Comparison of ENCODE assay signal across 32 mouse cellular contexts in the genomic region with DNA sequence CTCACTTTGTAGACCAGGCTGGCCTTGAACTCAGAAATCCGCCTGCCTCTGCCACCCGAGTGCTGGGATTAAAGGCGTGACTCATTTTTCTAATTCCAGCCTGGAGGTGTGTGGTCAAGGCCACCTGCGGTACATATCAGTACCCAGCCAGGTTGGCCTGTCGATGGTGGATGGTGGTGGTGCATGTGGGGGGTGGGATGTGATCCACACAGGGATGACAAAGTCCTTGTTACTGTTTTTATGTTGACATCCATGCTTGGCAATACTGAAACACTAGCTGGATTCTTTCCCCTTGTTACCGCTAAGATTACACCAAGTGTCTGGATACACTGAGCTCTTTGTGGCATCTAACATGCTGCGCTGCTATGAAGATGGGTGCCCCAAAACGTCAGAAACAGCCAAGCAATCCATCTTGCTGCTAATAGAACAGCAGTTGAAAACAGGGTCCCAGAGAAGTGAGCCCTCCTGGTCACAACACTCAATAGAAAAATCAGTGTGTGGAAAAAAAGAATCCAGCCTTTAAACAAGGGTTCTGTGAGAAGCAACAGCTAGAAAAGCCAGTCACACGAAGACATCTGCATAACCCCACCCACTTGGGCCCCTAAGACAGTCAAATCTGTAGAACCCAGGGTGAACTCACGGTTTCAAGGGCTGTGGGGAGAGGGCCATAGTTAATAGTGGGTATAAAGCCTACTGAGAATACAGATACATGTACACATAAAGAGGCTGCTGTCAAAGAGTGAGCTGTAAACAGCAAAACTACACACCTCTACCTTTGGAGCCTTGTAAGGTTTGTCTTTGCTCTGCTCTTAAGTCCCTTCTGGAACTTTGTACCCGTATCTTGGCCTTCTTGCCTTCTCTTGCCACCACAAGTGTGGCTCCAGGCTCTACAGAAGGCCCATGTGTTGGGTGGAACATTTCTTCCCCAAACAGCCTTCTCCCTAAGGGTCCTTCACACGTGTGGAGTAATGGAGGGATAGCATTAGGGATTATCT. TPM values are rescaled to one million over a fixed set of nuclear protein-coding genes. Genes with fewer than 3 reads are reported as not detected.
A peak's percentile ranks its signal among the peaks of the same experiment; 100 is the strongest.
DNase-seq lines count a peak whose midpoint lies in the region; ATAC-seq and TF ChIP-seq lines count a peak whose summit lies in the region.
"Had no signal": no experiment of that assay in that cellular context is flagged by ENCODE, and none has a peak within 500 bp of the region (broad histone marks: within the 10 kb centered on the region; RNA-seq: fewer than 3 reads in every experiment).

No protein-coding gene starts in this region.

- H3K9ac ChIP-seq in forebrain, embryonic 14.5 days (ENCODE audit: low read length): no peak overlapping the region
- H3K9ac ChIP-seq in forebrain, embryonic 13.5 days: no peak overlapping the region
- no peak overlapping the region for H3K9ac ChIP-seq in limb, embryonic 12.5 days (replicated peaks)
- H3K9ac ChIP-seq in limb, embryonic 14.5 days (ENCODE audit: low read depth, low read length, severe bottlenecking): no peak overlapping the region
- H3K9ac ChIP-seq: forebrain, postnatal 0 days; kidney, embryonic 15.5 days; limb, embryonic 15.5 days; liver, embryonic 13.5 days; midbrain, embryonic 15.5 days; neural tube, embryonic 13.5 days had no signal

- no peaks in the 10 kb centered on the region for H3K27me3 ChIP-seq in forebrain, embryonic 14.5 days (replicated peaks; ENCODE audit: control insufficient read depth, insufficient read depth, low read length)
- no peaks in the 10 kb centered on the region for H3K27me3 ChIP-seq in forebrain, embryonic 13.5 days
- no peaks in the 10 kb centered on the region for H3K27me3 ChIP-seq in limb, embryonic 12.5 days
- H3K27me3 ChIP-seq in limb, embryonic 10.5 days (ENCODE audit: low read depth, poor library complexity, severe bottlenecking): no peaks in the 10 kb centered on the region
- H3K27me3 ChIP-seq in limb, embryonic 14.5 days (ENCODE audit: control insufficient read depth, insufficient read depth, low read length): no peaks in the 10 kb centered on the region
- H3K27me3 ChIP-seq: kidney, embryonic 15.5 days; limb, embryonic 15.5 days; liver, embryonic 13.5 days; midbrain, embryonic 15.5 days; neural tube, embryonic 13.5 days had no signal

- peaks cover 43% of the 10 kb centered on the region for H3K36me3 ChIP-seq in forebrain, embryonic 14.5 days (ENCODE audit: control insufficient read depth, insufficient read depth, low read length)
- peaks cover 43% of the 10 kb centered on the region for H3K36me3 ChIP-seq in forebrain, embryonic 13.5 days (ENCODE audit: poor library complexity, severe bottlenecking)
- peaks cover 43% of the 10 kb centered on the region for H3K36me3 ChIP-seq in limb, embryonic 12.5 days
- peaks cover 46% of the 10 kb centered on the region for H3K36me3 ChIP-seq in limb, embryonic 10.5 days
- H3K36me3 ChIP-seq in limb, embryonic 14.5 days (ENCODE audit: control insufficient read depth, insufficient read depth, low read length): peaks cover 44% of the 10 kb centered on the region

- H3K27ac ChIP-seq in forebrain, embryonic 14.5 days (ENCODE audit: low read depth, low read length): no peak overlapping the region
- no peak overlapping the region for H3K27ac ChIP-seq in forebrain, embryonic 13.5 days
- peak overlapping the region; percentile 13; the same call in 1 of the 2 replicates for H3K27ac ChIP-seq in limb, embryonic 12.5 days
- no peak overlapping the region for H3K27ac ChIP-seq in limb, embryonic 10.5 days
- no peak overlapping the region for H3K27ac ChIP-seq in limb, embryonic 14.5 days (replicated peaks; ENCODE audit: low read depth, low read length)
- H3K27ac ChIP-seq: hindbrain, embryonic 10.5 days; hindbrain, postnatal 0 days; kidney, embryonic 15.5 days; layer of hippocampus, adult 2 months; left cerebral cortex, adult 2 months; limb, embryonic 15.5 days; liver, embryonic 13.5 days; midbrain, embryonic 15.5 days; neural tube, embryonic 13.5 days had no signal

- no peak overlapping the region for H3K4me3 ChIP-seq in forebrain, embryonic 14.5 days (ENCODE audit: low read depth, low read length)
- H3K4me3 ChIP-seq in forebrain, embryonic 13.5 days: no peak overlapping the region
- no peak overlapping the region for H3K4me3 ChIP-seq in limb, embryonic 12.5 days (replicated peaks)
- H3K4me3 ChIP-seq in limb, embryonic 10.5 days: no peak overlapping the region
- H3K4me3 ChIP-seq in limb, embryonic 14.5 days (replicated peaks; ENCODE audit: low read length): no peak overlapping the region
- H3K4me3 ChIP-seq: hindbrain, embryonic 10.5 days; kidney, embryonic 15.5 days; layer of hippocampus, adult 2 months; left cerebral cortex, adult 2 months; limb, embryonic 15.5 days; liver, embryonic 13.5 days; midbrain, embryonic 15.5 days; neural tube, embryonic 13.5 days had no signal

- no peak for TF ChIP-seq POLR2A in limb, embryonic 14.5 days (IDR thresholded peaks at IDR 0.05; ENCODE audit: borderline replicate concordance, extremely low read depth, insufficient read depth, insufficient read length)

- no peaks in the 10 kb centered on the region for H3K9me3 ChIP-seq in forebrain, embryonic 14.5 days (replicated peaks; ENCODE audit: control insufficient read depth, low read length)
- H3K9me3 ChIP-seq in forebrain, embryonic 13.5 days (replicated peaks): 0 out of 2 replicates have a peak, but pooled peaks cover 2% of the 10 kb centered on the region
- H3K9me3 ChIP-seq in limb, embryonic 12.5 days: no peaks in the 10 kb centered on the region
- no peaks in the 10 kb centered on the region for H3K9me3 ChIP-seq in limb, embryonic 10.5 days (replicated peaks)
- H3K9me3 ChIP-seq in limb, embryonic 14.5 days (ENCODE audit: control insufficient read depth, low read length): no peaks in the 10 kb centered on the region
- H3K9me3 ChIP-seq: hindbrain, embryonic 10.5 days; kidney, embryonic 15.5 days; limb, embryonic 15.5 days; liver, embryonic 13.5 days; midbrain, embryonic 15.5 days; neural tube, embryonic 13.5 days had no signal

- WGBS in forebrain, embryonic 14.5 days: 71% methylated on average over 12 of the region's 12 CpGs
- WGBS in forebrain, embryonic 13.5 days: 72% methylated on average over 12 of the region's 12 CpGs
- 74% methylated on average over 12 of the region's 12 CpGs for WGBS in limb, embryonic 12.5 days
- 73% methylated on average over 12 of the region's 12 CpGs for WGBS in limb, embryonic 10.5 days
- 71% methylated on average over 12 of the region's 12 CpGs for WGBS in limb, embryonic 14.5 days

- ATAC-seq in forebrain, embryonic 14.5 days: 0 out of 2 replicates have a peak, but pooled peaks have one; percentile 26
- no peak for ATAC-seq in forebrain, embryonic 13.5 days
- ATAC-seq in limb, embryonic 12.5 days (ENCODE audit: insufficient number of reproducible peaks, insufficient read depth, low FRiP score, low TSS enrichment, low read depth): no peak
- ATAC-seq in limb, embryonic 14.5 days (ENCODE audit: low FRiP score, low read depth): 0 out of 2 replicates have a peak, but pooled peaks have one; percentile 24
- ATAC-seq: forebrain, postnatal 0 days; hindbrain, postnatal 0 days; lung, postnatal 0 days; midbrain, embryonic 15.5 days had no signal

- no peak overlapping the region for H3K4me2 ChIP-seq in forebrain, embryonic 14.5 days (ENCODE audit: low read length)
- no peak overlapping the region for H3K4me2 ChIP-seq in forebrain, embryonic 13.5 days
- no peak overlapping the region for H3K4me2 ChIP-seq in limb, embryonic 12.5 days
- H3K4me2 ChIP-seq in limb, embryonic 14.5 days (replicated peaks; ENCODE audit: low read depth, low read length, severe bottlenecking): no peak overlapping the region
- H3K4me2 ChIP-seq: kidney, embryonic 15.5 days; limb, embryonic 15.5 days; liver, embryonic 13.5 days; midbrain, embryonic 15.5 days; neural tube, embryonic 13.5 days had no signal

- no peak for DNase-seq in forebrain, embryonic 14.5 days (ENCODE audit: low spot score)
- DNase-seq in limb, embryonic 10.5 days (ENCODE audit: low spot score): no peak
- peak; percentile 18 for DNase-seq in ES-CJ7 (ENCODE audit: low read depth, low spot score)
- DNase-seq in limb, embryonic 14.5 days (ENCODE audit: low spot score): no peak
- no peak for DNase-seq in cerebellum, adult 11 months
- no peak for DNase-seq in lung, postnatal 36 days
- DNase-seq: adrenal gland, postnatal 10 days; cerebellum, adult 11-12 months; cerebellum, adult 9-11 months; embryo, embryonic 11 days; forebrain, postnatal 0 days; heart, postnatal 14 days; kidney, adult 11 months; kidney, postnatal 36 days; liver, embryonic 13.5 days; lung, adult 18-20 months; retina, postnatal 1 day; right cerebral cortex, postnatal 14 days had no signal

- no peaks in the 10 kb centered on the region for H3K4me1 ChIP-seq in forebrain, embryonic 14.5 days (ENCODE audit: control insufficient read depth, insufficient read depth, low read length)
- H3K4me1 ChIP-seq in forebrain, embryonic 13.5 days: no peaks in the 10 kb centered on the region
- no peaks in the 10 kb centered on the region for H3K4me1 ChIP-seq in limb, embryonic 12.5 days (replicated peaks)
- no peaks in the 10 kb centered on the region for H3K4me1 ChIP-seq in limb, embryonic 10.5 days
- H3K4me1 ChIP-seq in limb, embryonic 14.5 days (ENCODE audit: control insufficient read depth, insufficient read depth, low read length): peaks cover 2% of the 10 kb centered on the region; the same call in 1 of the 2 replicates
- H3K4me1 ChIP-seq: hindbrain, embryonic 10.5 days; liver, embryonic 13.5 days; midbrain, embryonic 15.5 days had no signal

RNA-seq across cellular contexts. Expression of a gene that starts 7.4 kb away (rescaled TPM):
- polyA plus RNA-seq in forebrain, embryonic 14.5 days (2014; fragmentation: Nextera tagmentation; extraction: Ambion mirVana): 0.18 TPM in 1 of 2 replicates, not detected in the other
- polyA plus RNA-seq in forebrain, embryonic 13.5 days (2015; fragmentation: Nextera tagmentation; extraction: Ambion mirVana): 0.09 and 0.25 TPM in 2 replicates
- polyA plus RNA-seq in limb, embryonic 12.5 days (2016; fragmentation: Nextera tagmentation; extraction: Ambion mirVana): 5.4 and 7.5 TPM in 2 replicates
- 5.2 and 5.4 TPM in 2 replicates for polyA plus RNA-seq in limb, embryonic 10.5 days (2016; fragmentation: Nextera tagmentation; extraction: Ambion mirVana)
- polyA plus RNA-seq in limb, embryonic 14.5 days (2012; rRNA removed): 75.9 and 93.4 TPM in 2 replicates
- polyA plus RNA-seq in limb, embryonic 14.5 days (2014; fragmentation: Nextera tagmentation; extraction: Ambion mirVana): 30.3 and 34.3 TPM in 2 replicates
- polyA plus RNA-seq: heart, embryonic 14.5 days; macrophage; small intestine, adult 2 months had no signal

RNA-seq across cellular contexts. Expression of a gene that starts 18.8 kb away (rescaled TPM):
- polyA plus RNA-seq in forebrain, embryonic 14.5 days (2014; fragmentation: Nextera tagmentation; extraction: Ambion mirVana): 192 and 199 TPM in 2 replicates
- 243 and 246 TPM in 2 replicates for polyA plus RNA-seq in forebrain, embryonic 13.5 days (2015; fragmentation: Nextera tagmentation; extraction: Ambion mirVana)
- 278 and 287 TPM in 2 replicates for polyA plus RNA-seq in limb, embryonic 12.5 days (2016; fragmentation: Nextera tagmentation; extraction: Ambion mirVana)
- polyA plus RNA-seq in limb, embryonic 10.5 days (2016; fragmentation: Nextera tagmentation; extraction: Ambion mirVana): 156 and 185 TPM in 2 replicates
- polyA plus RNA-seq in limb, embryonic 14.5 days (2012; rRNA removed): 619 and 677 TPM in 2 replicates
- 358 and 364 TPM in 2 replicates for polyA plus RNA-seq in limb, embryonic 14.5 days (2014; fragmentation: Nextera tagmentation; extraction: Ambion mirVana)

RNA-seq across cellular contexts. Expression of a gene that starts 33.4 kb away (rescaled TPM):
- 21.6 and 24.8 TPM in 2 replicates for polyA plus RNA-seq in forebrain, embryonic 14.5 days (2014; fragmentation: Nextera tagmentation; extraction: Ambion mirVana)
- polyA plus RNA-seq in forebrain, embryonic 13.5 days (2015; fragmentation: Nextera tagmentation; extraction: Ambion mirVana): 21.3 and 27.1 TPM in 2 replicates
- polyA plus RNA-seq in limb, embryonic 12.5 days (2016; fragmentation: Nextera tagmentation; extraction: Ambion mirVana): 32.6 and 32.9 TPM in 2 replicates
- polyA plus RNA-seq in limb, embryonic 10.5 days (2016; fragmentation: Nextera tagmentation; extraction: Ambion mirVana): 23.0 and 27.3 TPM in 2 replicates
- polyA plus RNA-seq in limb, embryonic 14.5 days (2012; rRNA removed): 16.7 and 18.8 TPM in 2 replicates
- 17.8 and 22.3 TPM in 2 replicates for polyA plus RNA-seq in limb, embryonic 14.5 days (2014; fragmentation: Nextera tagmentation; extraction: Ambion mirVana)

Comparison
In these comparisons a context has a peak if more than half of its experiments do, and no peak if none do; other contexts are left out.
1. ATAC-seq: peak in forebrain, embryonic 14.5 days (single experiment) and limb, embryonic 14.5 days (single experiment); none in forebrain, embryonic 13.5 days (single experiment) and limb, embryonic 12.5 days (single experiment).